Mouse (Mus musculus): Measurements from ENCODE around the gene Thap3. TPM values are rescaled to one million over a fixed set of nuclear protein-coding genes. Genes with fewer than 3 reads are reported as not detected.

Gene Thap3
- total RNA-seq, 4 experiments from 2014 or later = 30.4 to 33.6 (median 32.1) TPM

DNA sequence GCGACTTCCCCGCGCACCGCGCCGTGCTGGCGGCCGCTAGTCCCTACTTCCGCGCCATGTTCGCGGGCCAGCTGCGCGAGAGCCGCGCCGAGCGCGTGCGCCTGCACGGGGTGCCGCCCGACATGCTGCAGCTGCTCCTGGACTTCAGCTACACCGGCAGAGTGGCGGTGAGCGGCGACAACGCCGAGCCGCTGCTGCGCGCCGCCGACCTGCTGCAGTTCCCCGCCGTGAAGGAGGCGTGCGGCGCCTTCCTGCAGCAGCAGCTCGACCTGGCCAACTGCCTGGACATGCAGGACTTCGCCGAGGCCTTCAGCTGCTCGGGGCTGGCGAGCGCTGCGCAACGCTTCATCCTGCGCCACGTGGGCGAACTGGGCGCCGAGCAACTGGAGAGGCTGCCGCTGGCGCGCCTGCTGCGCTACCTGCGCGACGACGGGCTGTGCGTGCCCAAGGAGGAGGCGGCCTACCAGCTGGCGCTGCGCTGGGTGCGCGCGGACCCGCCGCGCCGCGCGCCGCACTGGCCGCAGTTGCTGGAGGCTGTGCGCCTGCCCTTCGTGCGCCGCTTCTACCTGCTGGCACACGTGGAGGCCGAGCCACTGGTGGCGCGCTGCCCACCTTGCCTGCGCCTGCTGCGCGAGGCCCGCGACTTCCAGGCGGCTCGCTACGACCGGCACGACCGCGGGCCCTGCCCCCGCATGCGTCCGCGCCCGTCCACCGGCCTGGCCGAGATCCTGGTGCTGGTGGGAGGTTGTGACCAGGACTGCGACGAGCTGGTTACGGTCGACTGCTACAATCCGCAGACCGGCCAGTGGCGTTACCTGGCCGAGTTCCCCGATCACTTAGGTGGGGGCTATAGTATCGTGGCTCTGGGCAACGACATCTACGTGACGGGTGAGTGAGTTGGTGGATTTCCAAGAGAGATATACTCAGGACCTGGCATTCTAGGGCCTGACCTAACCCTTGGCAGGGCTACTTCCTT, 20.6 kb upstream of the Thap3 start:
- DNase-seq (ENCODE audit: low spot score in 2 of 2) = peak; percentile 63 to 84

DNA sequence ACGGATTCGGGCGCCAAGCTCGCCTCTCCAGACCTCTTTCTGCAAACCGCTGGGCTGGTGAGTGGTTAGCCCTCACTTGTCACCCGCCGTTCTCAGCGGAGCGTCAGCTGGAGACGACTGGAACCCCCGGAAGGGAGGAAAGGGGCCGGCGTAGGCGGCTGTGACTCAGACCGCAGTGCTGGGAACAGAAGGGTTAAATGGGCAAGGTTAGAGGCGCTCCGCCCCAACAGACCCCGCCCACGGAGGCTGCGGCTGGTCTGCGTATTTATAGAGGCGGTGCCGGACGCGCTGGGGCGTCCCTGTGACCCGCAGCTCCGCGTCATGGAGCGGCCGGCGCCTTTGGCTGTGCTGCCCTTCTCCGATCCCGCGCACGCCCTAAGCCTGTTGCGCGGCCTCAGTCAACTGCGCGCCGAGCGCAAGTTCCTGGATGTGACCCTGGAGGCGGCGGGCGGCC, 19.9 kb upstream of the Thap3 start, which contains the start of gene Klhl21:
TSS of gene Klhl21 (plus strand) at position 182 of the 454 bp plus-strand sequence.
- DNase-seq (ENCODE audit: low spot score in 2 of 2) = peak; percentile 95 to 96

DNA sequence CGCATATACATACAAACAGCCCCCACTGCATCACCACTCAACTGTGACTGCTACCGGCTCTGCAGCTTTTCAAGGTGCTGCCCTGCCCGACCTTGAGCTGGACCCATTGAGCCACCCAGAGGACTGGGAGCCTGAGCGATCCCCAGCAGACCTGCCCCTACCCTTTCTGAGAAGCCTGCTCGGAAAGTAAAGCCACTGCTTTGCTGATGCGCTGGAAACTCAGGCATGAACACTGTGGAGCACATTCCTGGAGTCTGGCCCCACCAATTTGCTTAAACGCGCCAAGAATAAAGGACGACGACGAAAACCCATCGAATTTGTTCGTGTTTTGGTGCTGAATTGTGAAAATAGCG, 19.3 kb upstream of the Thap3 start:
- no peak for DNase-seq (ENCODE audit: low spot score in 2 of 2)

DNA sequence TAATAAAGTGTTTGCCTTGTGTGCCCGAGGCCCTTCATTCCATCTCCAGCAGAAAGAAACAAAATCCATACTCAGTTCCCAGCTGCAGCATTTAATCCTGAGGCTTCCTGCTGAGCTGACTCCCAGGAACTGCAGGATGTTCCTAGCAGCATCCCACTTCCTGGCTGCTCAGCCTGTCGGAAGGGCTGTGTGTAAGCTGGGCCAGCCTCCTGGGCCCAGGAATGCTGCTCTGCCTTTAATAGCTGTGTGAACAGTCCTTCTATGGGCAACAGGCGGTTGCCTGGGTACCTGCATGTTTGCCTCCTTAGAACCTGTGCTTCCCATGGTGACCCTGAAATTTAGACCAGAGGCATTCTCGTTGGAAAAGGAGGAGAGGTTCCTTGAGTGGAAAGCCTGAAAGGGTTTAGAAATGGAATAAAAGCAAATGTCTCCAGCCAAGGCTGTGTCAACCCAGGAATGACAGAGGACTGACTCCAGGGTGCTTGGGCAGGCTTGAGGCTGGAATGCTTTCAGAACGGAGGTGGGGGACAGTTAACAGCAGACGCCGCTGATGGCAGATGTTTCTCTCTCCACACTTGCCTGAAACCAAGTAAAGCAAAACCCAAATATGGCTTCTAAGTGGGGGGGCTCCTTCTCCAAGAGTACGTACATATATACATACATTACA, 18.8 kb upstream of the Thap3 start:
- DNase-seq (ENCODE audit: low spot score in 2 of 2) = no peak

DNA sequence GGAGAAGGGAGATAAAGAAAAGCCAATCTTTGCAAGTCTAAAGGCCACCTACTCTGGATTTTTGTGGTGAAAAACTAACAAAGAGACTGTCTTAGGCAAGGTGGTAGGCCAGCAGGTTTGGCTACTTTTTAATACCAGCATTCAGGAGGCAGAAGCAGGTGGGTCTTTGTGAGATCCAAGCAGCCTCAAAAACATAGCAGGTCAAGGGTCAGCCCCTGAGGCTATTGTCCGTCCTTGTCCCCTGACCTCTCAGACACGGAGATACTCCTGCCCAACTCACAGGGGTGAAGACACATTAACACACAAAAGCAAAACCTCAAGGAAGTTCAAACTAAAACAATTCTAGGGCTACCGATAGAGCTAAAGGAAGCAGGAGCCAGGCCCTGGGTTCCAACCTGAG, 18.0 kb upstream of the Thap3 start:
- no peak for DNase-seq (ENCODE audit: low spot score in 2 of 2)

DNA sequence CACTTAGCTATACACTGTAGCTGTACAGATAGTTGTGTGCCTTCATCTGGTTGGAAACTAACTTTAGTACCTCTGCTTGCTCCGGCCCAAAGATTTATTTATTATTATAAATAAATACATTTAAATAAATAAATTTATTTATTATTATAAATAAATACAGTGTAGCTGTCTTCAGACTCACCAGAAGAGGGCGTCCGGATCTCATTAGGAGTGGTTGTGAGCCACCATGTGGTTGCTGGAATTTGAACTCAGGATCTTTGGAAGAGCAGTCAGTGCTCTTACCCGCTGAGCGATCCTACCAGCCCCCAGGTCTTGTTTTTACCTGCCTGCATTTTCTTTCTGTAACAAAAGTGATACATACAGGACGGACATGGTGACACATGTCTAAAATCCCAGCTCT, 17.3 kb upstream of the Thap3 start:
- no peak for DNase-seq (ENCODE audit: low spot score in 2 of 2)

DNA sequence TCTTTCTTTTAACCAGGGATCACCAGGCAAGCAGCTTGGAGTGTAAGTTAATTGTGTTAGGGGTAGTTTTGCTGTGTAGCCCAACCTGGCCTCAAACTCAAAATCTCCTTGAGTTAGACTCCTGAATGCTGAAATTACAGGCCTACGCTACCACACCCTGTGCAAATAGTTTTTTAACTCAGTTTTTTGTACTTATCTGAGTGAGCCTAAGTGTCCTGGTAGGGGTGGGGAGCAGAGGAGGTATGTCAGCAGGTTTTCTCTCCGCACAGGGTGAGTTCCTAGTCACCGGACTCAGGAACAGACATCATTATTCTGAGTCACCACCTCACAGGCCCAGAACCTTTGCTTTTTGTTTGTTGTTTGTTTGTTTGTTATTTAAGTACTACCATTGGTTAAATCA, 13.3 kb upstream of the Thap3 start:
- DNase-seq (ENCODE audit: low spot score in 2 of 2) = no peak

DNA sequence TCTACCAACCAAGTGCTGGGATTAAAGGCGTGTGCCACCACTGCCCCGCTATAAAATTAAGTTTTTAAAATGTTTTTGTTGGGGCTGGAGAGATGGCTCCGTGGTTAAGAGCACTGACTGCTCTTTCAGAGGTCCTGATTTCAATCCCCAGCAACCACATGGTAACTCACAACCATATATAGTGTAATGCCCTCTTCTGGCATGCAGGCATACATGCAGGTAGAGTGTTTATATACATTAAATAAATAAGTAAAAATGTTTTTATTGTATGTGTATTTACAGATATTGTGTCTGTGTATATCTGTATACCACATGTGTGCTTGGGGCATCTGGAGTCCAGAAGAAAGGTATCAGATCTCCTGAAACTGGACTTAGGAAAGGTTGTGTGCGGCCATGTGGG, 12.5 kb upstream of the Thap3 start:
- no peak for DNase-seq (ENCODE audit: low spot score in 2 of 2)

DNA sequence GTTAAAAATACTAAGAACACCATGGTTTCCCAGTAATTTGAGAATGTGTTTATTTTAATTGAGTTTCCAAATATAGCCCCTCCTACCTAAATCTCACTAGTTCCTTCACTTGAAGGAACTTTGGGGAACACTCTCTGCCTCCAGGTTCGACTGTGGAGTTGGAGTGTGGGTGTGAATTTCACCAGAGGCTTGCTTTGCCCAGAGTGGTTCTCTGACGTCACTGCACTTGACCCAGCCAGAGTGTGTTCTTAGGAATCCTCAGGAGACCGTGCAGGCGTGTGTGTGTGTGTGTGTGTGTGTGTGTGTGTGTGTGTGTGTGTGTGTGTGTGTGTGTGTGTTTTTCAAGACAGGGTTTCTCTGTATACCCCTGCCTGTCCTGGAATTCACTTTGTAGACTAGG, 12.1 kb upstream of the Thap3 start:
- DNase-seq (ENCODE audit: low spot score in 2 of 2) = no peak

DNA sequence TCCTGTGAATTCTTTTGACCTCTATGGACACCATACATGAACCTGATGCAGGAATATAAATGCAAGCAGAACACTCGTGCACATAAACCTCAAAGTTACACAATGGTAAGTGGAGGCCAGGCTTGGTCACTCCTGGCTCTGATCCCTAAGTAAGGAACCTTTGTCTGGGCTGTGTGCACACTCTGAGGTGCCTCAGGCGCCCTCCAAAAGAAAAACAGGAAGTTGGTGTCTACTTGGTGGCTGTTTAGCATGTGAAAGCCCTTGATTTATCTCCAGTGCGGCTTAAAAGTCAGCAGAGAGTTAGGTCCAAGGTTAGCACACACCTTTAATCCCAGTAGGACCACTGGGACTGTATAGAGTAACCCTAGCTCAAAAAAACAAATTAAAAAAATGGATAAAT, 10.7 kb upstream of the Thap3 start:
- DNase-seq (ENCODE audit: low spot score in 2 of 2) = no peak

DNA sequence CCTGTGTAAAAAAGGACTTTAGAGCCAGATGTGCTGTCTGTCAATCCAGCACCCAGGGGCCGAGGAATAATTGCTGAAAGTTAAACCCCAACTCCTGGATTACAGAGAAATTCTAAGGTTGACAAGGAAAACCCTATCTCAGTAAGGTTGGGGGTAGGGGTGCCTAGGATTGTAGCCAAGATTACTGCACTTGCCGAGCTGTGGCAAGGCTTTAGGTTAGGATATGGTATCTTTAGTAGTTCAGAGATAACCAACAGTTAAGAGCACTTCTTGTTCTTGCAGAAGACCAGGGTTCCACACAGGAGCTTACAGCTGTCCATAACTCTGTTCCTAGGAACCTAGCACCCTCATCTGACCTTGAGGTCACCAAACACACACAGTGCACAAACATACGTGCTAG, 8.9 kb upstream of the Thap3 start:
- DNase-seq (ENCODE audit: low spot score in 2 of 2) = no peak

DNA sequence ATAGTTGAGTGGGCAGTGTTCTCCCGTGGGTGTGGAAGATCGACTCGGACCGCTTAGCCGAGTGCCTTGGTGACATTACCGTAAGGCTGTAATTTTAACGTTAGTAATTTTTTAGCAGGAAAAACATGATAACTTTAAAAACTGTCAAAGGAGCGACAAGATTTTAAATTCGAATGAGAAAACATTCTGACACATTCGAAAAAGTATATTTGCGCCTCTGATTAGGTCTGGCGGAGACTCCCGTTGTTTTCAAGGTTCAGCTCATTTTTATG, 8.1 kb upstream of the Thap3 start:
- DNase-seq (ENCODE audit: low spot score in 2 of 2) = no peak

DNA sequence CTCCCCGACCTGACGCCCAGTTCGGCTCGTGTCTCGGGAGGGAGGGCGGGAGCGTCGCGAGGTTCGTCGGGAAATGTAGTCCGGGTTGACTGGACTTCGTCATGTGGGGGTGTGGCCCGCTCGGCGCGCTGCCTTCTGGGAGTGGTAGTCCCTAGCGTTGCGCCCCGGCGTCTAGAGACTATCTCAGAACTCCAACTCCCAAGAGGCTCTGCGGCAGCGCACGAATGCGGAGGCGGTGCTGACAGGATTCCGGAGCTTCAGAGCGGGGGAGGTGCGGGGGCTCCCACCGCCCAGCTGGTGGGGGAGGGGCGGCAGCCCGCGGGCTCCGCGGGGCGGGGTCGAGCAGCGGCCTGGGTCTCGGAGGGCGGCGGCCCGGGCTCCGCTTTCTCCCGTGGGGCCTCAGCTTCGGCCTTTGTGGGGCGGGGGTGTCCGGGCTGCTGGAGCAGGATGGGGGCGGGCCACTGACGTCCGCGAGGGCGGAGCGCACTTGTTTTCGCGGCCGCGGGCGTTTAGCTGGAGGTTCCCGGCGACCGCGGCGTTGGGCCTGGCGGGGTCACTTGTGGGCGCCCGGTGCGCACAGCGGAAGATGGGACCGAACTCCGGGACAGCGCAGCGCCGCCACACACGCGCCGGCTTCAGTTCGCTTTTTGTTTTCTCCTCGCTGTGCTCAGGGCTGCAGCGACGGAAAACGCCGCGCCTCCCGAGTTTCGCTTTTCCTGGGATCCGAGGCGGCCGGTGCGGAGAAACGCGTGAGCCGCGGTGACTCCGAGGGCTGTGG, 7.6 kb upstream of the Thap3 start, which contains the start of gene Phf13:
TSS of gene Phf13 (minus strand) at position 86 of the 778 bp plus-strand sequence.
- peak; percentile 98 to 99 for DNase-seq (ENCODE audit: low spot score in 2 of 2)

DNA sequence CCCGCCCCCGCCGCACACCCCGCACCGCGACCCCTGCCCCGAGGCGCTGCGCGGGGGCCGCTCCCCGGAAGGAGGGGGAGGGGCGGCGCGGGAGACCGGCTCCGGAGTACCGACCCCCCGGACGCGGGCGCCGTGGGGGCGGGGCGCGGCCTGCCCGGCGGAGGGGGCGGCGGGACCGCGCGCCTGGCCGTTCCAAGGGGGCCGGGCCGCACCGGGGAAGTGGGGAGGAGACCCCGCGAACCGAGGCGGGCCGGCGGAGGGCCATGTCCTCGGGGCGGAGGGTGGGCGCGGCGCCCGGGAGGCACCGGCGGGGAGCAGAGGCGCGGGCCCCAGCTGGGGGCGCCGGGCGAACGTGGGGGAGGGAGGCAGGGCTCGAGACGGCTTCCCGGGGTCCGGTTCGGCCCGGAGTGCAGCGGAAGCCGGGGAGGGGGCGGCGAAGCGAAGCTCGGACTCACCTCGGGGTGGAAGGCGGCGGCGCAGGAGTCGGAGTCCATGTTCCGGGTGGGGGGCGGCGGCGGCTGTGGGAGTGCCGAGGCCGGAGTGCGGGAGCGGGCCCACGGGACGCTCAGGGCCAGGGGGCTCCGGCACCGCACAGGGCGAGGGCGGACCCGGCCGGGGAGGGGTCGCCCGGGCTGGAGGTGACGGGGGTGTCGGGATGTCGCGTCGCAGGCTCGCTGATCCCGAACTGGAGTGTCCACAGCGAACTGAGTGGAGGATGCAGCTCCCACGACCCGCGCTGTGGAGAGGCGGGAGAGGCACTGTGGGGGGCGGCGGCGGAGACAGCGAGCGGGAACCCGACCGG, 6.8 kb upstream of the Thap3 start:
- DNase-seq (ENCODE audit: low spot score in 2 of 2) = no peak

DNA sequence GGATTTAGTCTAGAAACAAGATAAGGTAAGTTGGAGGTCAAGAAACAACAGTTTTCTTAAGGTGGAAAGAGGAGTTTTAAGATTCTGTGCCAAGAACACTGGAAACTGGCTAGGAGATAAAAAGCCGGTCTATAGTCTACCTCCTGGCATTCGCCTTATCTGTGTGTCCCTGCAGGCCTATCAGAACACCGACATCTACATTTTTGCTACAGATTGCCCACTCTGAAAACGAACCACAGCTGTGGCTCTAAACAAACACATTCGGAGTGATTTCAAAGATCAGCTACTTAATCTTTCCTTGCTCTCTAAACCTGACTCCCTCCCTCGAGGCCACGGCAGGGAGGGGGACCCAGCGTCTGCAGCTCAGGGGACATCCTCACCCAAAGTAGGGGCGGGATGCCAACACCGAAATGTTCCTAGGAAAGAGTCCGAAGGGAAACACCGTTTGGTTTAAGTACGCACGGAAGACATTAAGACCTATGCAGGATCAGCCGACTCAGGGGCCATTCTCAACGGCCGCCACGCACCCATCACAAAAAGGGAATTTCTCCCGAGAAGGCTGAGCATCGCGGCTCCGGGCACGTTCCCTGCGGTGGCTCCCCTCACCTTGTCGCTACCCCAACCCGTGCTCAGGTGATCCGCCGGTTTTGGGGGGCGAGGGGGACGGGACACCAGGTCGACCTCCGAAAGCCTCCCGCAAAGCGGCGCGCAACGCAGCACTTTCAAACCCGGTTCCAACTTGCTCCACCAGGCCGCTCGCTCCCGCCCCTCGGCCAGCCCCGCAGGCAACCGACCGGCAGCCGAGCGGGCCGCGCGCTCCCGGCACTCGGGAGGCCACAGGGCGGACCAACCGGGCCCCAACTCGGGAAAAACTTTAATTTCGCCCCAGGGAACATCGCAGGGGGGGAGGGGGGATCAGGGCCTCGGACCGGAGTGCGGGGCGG, 5.7 kb upstream of the Thap3 start:
- DNase-seq (ENCODE audit: low spot score in 2 of 2) = no peak

DNA sequence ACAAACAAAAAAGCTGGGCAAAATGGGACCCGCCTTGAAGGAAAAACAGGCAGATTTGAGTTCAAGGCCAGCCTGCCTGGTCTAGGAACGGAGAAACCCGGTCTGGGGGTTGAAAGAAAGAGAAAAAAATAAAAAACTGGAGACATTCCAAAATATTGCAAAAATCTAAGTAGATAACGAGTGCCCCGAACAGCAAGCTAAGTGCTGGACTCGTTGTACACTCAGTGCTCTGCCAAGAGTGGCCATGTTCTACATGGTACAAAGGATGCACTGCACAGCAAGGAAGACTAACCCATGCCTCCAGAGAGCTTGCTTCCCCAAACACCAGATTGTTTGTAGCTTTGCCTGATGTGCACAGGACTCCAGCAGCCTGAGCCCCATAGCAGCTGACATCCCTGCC, 4.2 kb upstream of the Thap3 start:
- DNase-seq (ENCODE audit: low spot score in 2 of 2) = no peak

DNA sequence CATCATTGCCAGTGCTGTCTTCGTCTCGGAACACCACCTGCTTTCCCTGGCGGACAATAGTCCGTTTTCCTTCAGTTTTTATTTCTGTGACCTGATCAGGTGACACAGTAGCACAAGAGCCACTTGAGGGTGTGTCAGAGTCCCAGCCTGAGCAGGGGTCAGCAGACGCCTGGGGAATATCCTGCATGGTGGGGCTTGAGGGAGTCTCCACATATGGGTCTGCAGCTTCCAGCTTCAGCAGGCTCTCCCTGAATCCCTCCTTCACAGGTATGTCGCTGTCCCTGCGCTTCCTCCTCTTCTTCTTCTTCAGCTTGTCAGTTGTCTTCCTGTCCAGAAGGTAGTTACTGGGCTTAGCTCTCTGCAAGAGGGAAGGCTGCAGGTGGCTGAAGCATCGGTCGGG, 3.3 kb upstream of the Thap3 start:
- no peak for DNase-seq (ENCODE audit: low spot score in 2 of 2)

DNA sequence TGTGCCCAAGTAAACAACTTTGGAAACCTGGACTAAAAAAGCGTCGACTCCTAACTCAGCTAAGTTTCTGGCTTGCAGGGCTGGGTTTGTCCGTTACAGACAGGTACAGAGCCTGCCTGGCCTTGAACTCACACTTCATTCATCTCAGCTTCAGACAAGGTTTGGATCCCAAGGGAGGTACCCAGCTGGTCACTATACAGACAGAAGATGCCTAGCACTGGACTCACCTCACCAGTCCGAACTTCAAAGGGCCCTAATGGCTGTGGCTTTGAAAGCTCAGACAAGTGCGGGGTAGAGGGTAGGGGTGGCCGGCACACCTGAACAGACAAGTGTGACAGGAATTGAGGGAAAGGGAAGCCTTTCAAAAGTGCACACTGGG, 302 bp upstream of the Thap3 start:
- DNase-seq (ENCODE audit: low spot score in 2 of 2) = no peak

DNA sequence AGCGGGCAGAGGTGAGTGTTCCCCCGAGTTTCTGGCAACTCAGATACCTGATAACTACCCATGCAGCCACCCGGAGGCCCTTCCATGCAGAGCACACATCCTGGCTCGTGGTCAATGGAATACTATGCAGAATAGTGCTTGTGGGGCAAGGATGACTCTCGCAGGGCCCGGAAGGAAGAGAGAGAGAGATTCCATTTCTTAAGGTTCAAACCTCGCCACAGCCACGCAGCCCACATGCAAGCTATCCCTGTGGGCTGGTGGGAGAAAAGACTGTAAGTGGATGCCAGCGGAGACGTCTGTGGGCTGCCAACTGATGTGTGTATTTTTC, 819 bp downstream of the Thap3 start:
- DNase-seq (ENCODE audit: low spot score in 2 of 2) = no peak

DNA sequence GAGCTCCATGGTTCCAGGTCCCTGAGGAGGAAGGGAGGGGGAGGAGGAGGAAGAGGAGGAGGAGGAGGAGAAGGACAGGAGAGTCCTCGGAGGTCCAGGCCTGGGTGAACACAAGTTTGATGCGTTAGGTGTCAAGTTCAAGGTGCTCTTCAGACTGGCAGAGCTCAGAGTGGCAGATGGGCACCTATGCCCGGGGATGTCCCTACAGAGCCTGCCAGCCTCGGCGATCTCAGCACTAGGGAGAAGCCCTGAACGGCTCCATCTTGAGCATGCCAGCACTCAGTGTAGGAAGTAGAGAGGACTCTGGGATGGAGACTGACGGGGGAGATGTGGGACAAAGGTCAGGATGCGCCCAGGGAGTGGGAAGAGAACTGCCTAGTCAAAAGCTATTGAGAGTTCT, 2.1 kb downstream of the Thap3 start:
- DNase-seq (ENCODE audit: low spot score in 2 of 2) = no peak

Data from gastrocnemius, adult 8-10 months (tissue).